In genomic region chr11:109440641-109441040, GRCm38 (mm10) we compare ENCODE assay signal across 9 mouse cellular contexts. TPM values are rescaled to one million over a fixed set of nuclear protein-coding genes. Genes with fewer than 3 reads are reported as not detected.
DNase-seq lines count a peak whose midpoint lies in the region; ATAC-seq lines count a peak whose summit lies in the region.
"Had no signal": no experiment of that assay in that cellular context is flagged by ENCODE, and none has a peak within 500 bp of the region (broad histone marks: within the 10 kb centered on the region; RNA-seq: fewer than 3 reads in every experiment).

No protein-coding gene starts in this region.

- no peaks in the 10 kb centered on the region for H3K9me3 ChIP-seq in forebrain, embryonic 10.5 days
- H3K9me3 ChIP-seq in forebrain, embryonic 16.5 days (ENCODE audit: control insufficient read depth, low read length): no peaks in the 10 kb centered on the region
- no peaks in the 10 kb centered on the region for H3K9me3 ChIP-seq in neural tube, embryonic 11.5 days (ENCODE audit: control insufficient read depth, low read length)
- no peaks in the 10 kb centered on the region for H3K9me3 ChIP-seq in liver, embryonic 13.5 days (replicated peaks)

- DNase-seq in forebrain, embryonic 10.5 days (ENCODE audit: extremely low spot score, low spot score): no peak
- no peak for DNase-seq in neural tube, embryonic 11.5 days (ENCODE audit: low spot score)
- no peak for DNase-seq in neural tube, embryonic 10.5 days (ENCODE audit: extremely low spot score, low spot score)
- no peak for DNase-seq in liver, embryonic 13.5 days
- no peak for DNase-seq in gastrocnemius, postnatal 14 days
- no peak for DNase-seq in thymus, postnatal 0 days (ENCODE audit: low spot score)

- H3K27me3 ChIP-seq in forebrain, embryonic 10.5 days (ENCODE audit: poor library complexity, severe bottlenecking): peaks cover 19% of the 10 kb centered on the region
- H3K27me3 ChIP-seq in forebrain, embryonic 16.5 days (replicated peaks; ENCODE audit: control insufficient read depth, insufficient read depth, low read length): no peaks in the 10 kb centered on the region
- peaks cover 6% of the 10 kb centered on the region; the same call in 1 of the 2 replicates for H3K27me3 ChIP-seq in neural tube, embryonic 11.5 days (ENCODE audit: control insufficient read depth, insufficient read depth, low read length)
- H3K27me3 ChIP-seq in liver, embryonic 13.5 days: no peaks in the 10 kb centered on the region

- no peak overlapping the region for H3K27ac ChIP-seq in forebrain, embryonic 10.5 days
- H3K27ac ChIP-seq in forebrain, embryonic 16.5 days (ENCODE audit: low read length): no peak overlapping the region
- H3K27ac ChIP-seq in neural tube, embryonic 11.5 days (ENCODE audit: low read depth, low read length): no peak overlapping the region
- H3K27ac ChIP-seq in liver, embryonic 13.5 days: no peak overlapping the region

- ATAC-seq in forebrain, embryonic 16.5 days: no peak
- no peak for ATAC-seq in neural tube, embryonic 11.5 days (ENCODE audit: insufficient read depth, low FRiP score, low TSS enrichment)
- no peak for ATAC-seq in liver, embryonic 13.5 days (ENCODE audit: low read depth)
- no peak for ATAC-seq in megakaryocyte-erythroid progenitor cell, adult 5-6 weeks (replicated peaks; ENCODE audit: low FRiP score, low TSS enrichment, poor library complexity, severe bottlenecking)

- peaks cover 29% of the 10 kb centered on the region for H3K36me3 ChIP-seq in forebrain, embryonic 10.5 days (replicated peaks)
- peaks cover 6% of the 10 kb centered on the region; the same call in 1 of the 2 replicates for H3K36me3 ChIP-seq in forebrain, embryonic 16.5 days (ENCODE audit: control insufficient read depth, insufficient read depth)
- no peaks in the 10 kb centered on the region; the same call in none of the 2 replicates for H3K36me3 ChIP-seq in neural tube, embryonic 11.5 days (ENCODE audit: control insufficient read depth, insufficient read depth, low read length)
- peaks cover 18% of the 10 kb centered on the region for H3K36me3 ChIP-seq in liver, embryonic 13.5 days

- no peak overlapping the region for H3K4me2 ChIP-seq in forebrain, embryonic 16.5 days (ENCODE audit: low read length)
- peak overlapping the region; percentile 58; the same call in 1 of the 2 replicates for H3K4me2 ChIP-seq in neural tube, embryonic 11.5 days (ENCODE audit: low read depth)
- H3K4me2 ChIP-seq in liver, embryonic 13.5 days: peak overlapping the region; percentile 89

- H3K4me3 ChIP-seq in forebrain, embryonic 10.5 days: peak overlapping the region; percentile 61
- no peak overlapping the region for H3K4me3 ChIP-seq in forebrain, embryonic 16.5 days (replicated peaks; ENCODE audit: low read length)
- no peak overlapping the region for H3K4me3 ChIP-seq in neural tube, embryonic 11.5 days (ENCODE audit: low read depth, low read length)
- peak overlapping the region; percentile 66 for H3K4me3 ChIP-seq in liver, embryonic 13.5 days (replicated peaks)

- whole genome bisulfite sequencing in forebrain, embryonic 10.5 days: 56% methylated on average over 4 of the region's 4 CpGs
- 63% methylated on average over 4 of the region's 4 CpGs for WGBS in forebrain, embryonic 16.5 days
- WGBS in neural tube, embryonic 11.5 days: 62% methylated on average over 4 of the region's 4 CpGs
- 39% methylated on average over 4 of the region's 4 CpGs for WGBS in liver, embryonic 13.5 days (ENCODE audit: insufficient replicate concordance)

- H3K4me1 ChIP-seq in forebrain, embryonic 10.5 days: peaks cover 18% of the 10 kb centered on the region
- H3K4me1 ChIP-seq in forebrain, embryonic 16.5 days (replicated peaks; ENCODE audit: control insufficient read depth, insufficient read depth, low read length): peaks cover 11% of the 10 kb centered on the region
- H3K4me1 ChIP-seq in neural tube, embryonic 11.5 days (ENCODE audit: control insufficient read depth, insufficient read depth, low read length): no peaks in the 10 kb centered on the region
- peaks cover 50% of the 10 kb centered on the region for H3K4me1 ChIP-seq in liver, embryonic 13.5 days (replicated peaks)

- no peak overlapping the region for H3K9ac ChIP-seq in forebrain, embryonic 16.5 days (replicated peaks; ENCODE audit: low read depth, low read length)
- no peak overlapping the region for H3K9ac ChIP-seq in neural tube, embryonic 11.5 days (ENCODE audit: low read length)
- H3K9ac ChIP-seq in liver, embryonic 13.5 days: peak overlapping the region; percentile 76; the same call in 1 of the 2 replicates

- intact Hi-C loops in gastrocnemius, postnatal 14 days (cut with DNase I; ENCODE audit: low total_unique reads): loop anchor here (10.0 kb wide), 2 partner anchors 196 to 424 kb away; no protein-coding TSS in a partner anchor

RNA-seq across cellular contexts. Expression of gene Amz2, which starts 14.9 kb away (rescaled TPM):
- polyA plus RNA-seq in forebrain, embryonic 10.5 days (2016; fragmentation: Nextera tagmentation; extraction: Ambion mirVana): 41.9 and 44.4 TPM in 2 replicates
- 70.5 and 74.0 TPM in 2 replicates for polyA plus RNA-seq in forebrain, embryonic 16.5 days (2015; fragmentation: Nextera tagmentation; extraction: Ambion mirVana)
- 45.2 and 46.6 TPM in 2 replicates for polyA plus RNA-seq in neural tube, embryonic 11.5 days (2014; fragmentation: Nextera tagmentation; extraction: Ambion mirVana)
- polyA plus RNA-seq in liver, embryonic 13.5 days (2015; fragmentation: Nextera tagmentation; extraction: Ambion mirVana): 14.6 and 18.4 TPM in 2 replicates
- 50.3 and 51.7 TPM in 2 replicates for total RNA-seq in megakaryocyte-erythroid progenitor cell, adult 5-6 weeks (2014; fragmentation: Nextera tagmentation)
- 79.1 and 90.9 TPM in 2 replicates for total RNA-seq in megakaryocyte-erythroid progenitor cell, adult 5-6 weeks (2017)
- total RNA-seq in gastrocnemius, postnatal 14 days (2021): 10 to 100 TPM; 40.0 to 46.2 TPM
- 59.4 and 60.0 TPM in 2 replicates for polyA plus RNA-seq in thymus, postnatal 0 days (2015; fragmentation: Nextera tagmentation; extraction: Ambion mirVana)

RNA-seq across cellular contexts. Expression of gene 9930022D16Rik, which starts 26.9 kb away (rescaled TPM):
- not detected in 2 replicates for polyA plus RNA-seq in forebrain, embryonic 10.5 days (2016; fragmentation: Nextera tagmentation; extraction: Ambion mirVana)
- not detected in 2 replicates for polyA plus RNA-seq in forebrain, embryonic 16.5 days (2015; fragmentation: Nextera tagmentation; extraction: Ambion mirVana)
- polyA plus RNA-seq in neural tube, embryonic 11.5 days (2014; fragmentation: Nextera tagmentation; extraction: Ambion mirVana): not detected in 2 replicates
- polyA plus RNA-seq in liver, embryonic 13.5 days (2015; fragmentation: Nextera tagmentation; extraction: Ambion mirVana): not detected in 2 replicates
- 0.12 TPM in 1 of 2 replicates, not detected in the other for total RNA-seq in megakaryocyte-erythroid progenitor cell, adult 5-6 weeks (2014; fragmentation: Nextera tagmentation)
- 1.2 TPM in 1 of 2 replicates, not detected in the other for total RNA-seq in megakaryocyte-erythroid progenitor cell, adult 5-6 weeks (2017)
- total RNA-seq in gastrocnemius, postnatal 14 days (2021): not detected
- 0.08 and 0.12 TPM in 2 replicates for polyA plus RNA-seq in thymus, postnatal 0 days (2015; fragmentation: Nextera tagmentation; extraction: Ambion mirVana)
- total RNA-seq: gastrocnemius, postnatal 4 days had no signal

RNA-seq across cellular contexts. Expression of gene Arsg, which starts 32.5 kb away (rescaled TPM):
- 2.2 and 2.8 TPM in 2 replicates for polyA plus RNA-seq in forebrain, embryonic 10.5 days (2016; fragmentation: Nextera tagmentation; extraction: Ambion mirVana)
- polyA plus RNA-seq in forebrain, embryonic 16.5 days (2015; fragmentation: Nextera tagmentation; extraction: Ambion mirVana): 3.2 and 4.1 TPM in 2 replicates
- polyA plus RNA-seq in neural tube, embryonic 11.5 days (2014; fragmentation: Nextera tagmentation; extraction: Ambion mirVana): 1.9 and 2.3 TPM in 2 replicates
- polyA plus RNA-seq in liver, embryonic 13.5 days (2015; fragmentation: Nextera tagmentation; extraction: Ambion mirVana): 2.8 and 3.2 TPM in 2 replicates
- total RNA-seq in megakaryocyte-erythroid progenitor cell, adult 5-6 weeks (2014; fragmentation: Nextera tagmentation): 7.3 and 9.3 TPM in 2 replicates
- total RNA-seq in megakaryocyte-erythroid progenitor cell, adult 5-6 weeks (2017): 4.1 and 4.7 TPM in 2 replicates
- 1 to 10 TPM; 5.7 to 7.1 TPM for total RNA-seq in gastrocnemius, postnatal 14 days (2021)
- 2.3 and 2.4 TPM in 2 replicates for polyA plus RNA-seq in thymus, postnatal 0 days (2015; fragmentation: Nextera tagmentation; extraction: Ambion mirVana)

RNA-seq across cellular contexts. Expression of gene Slc16a6, which starts 32.8 kb away (rescaled TPM):
- 6.5 and 6.8 TPM in 2 replicates for polyA plus RNA-seq in forebrain, embryonic 10.5 days (2016; fragmentation: Nextera tagmentation; extraction: Ambion mirVana)
- 4.1 and 5.4 TPM in 2 replicates for polyA plus RNA-seq in forebrain, embryonic 16.5 days (2015; fragmentation: Nextera tagmentation; extraction: Ambion mirVana)
- 3.2 and 3.3 TPM in 2 replicates for polyA plus RNA-seq in neural tube, embryonic 11.5 days (2014; fragmentation: Nextera tagmentation; extraction: Ambion mirVana)
- polyA plus RNA-seq in liver, embryonic 13.5 days (2015; fragmentation: Nextera tagmentation; extraction: Ambion mirVana): 47.0 and 51.9 TPM in 2 replicates
- total RNA-seq in megakaryocyte-erythroid progenitor cell, adult 5-6 weeks (2014; fragmentation: Nextera tagmentation): 40.6 and 46.9 TPM in 2 replicates
- total RNA-seq in megakaryocyte-erythroid progenitor cell, adult 5-6 weeks (2017): 16.5 and 20.6 TPM in 2 replicates
- total RNA-seq in gastrocnemius, postnatal 14 days (2021): 10 to 100 TPM; 10.9 to 19.9 TPM
- polyA plus RNA-seq in thymus, postnatal 0 days (2015; fragmentation: Nextera tagmentation; extraction: Ambion mirVana): 14.4 TPM in 2 replicates

Comparison
In these comparisons a context has a peak if more than half of its experiments do, and no peak if none do; other contexts are left out.
1. H3K4me3 ChIP-seq: peak in forebrain, embryonic 10.5 days (single experiment) and liver, embryonic 13.5 days (single experiment); none in forebrain, embryonic 16.5 days (single experiment) and neural tube, embryonic 11.5 days (single experiment).